Mouse (Mus musculus): ENCODE results near the gene Lztfl1. TPM values are rescaled to one million over a fixed set of nuclear protein-coding genes. Genes with fewer than 3 reads are reported as not detected.

Gene Lztfl1
- total and polyA plus RNA-seq, 3 experiments, result 17.8 to 28.3 (median 25.6) TPM

GRCm38 (mm10) chr9:123688227-123688626 is 29.3 kb downstream of the Lztfl1 start:
- no peak for DNase-seq (ENCODE audit: extremely low read depth)
- dilution Hi-C loops (cut with MboI; ENCODE audit: extremely low pct_ligation_motif_present, extremely low pct_unique_long_range_greater_than_20kb, low sequenced_read_pairs), result no loop called here
- H3K9me3 ChIP-seq (replicated peaks; ENCODE audit: low read length), result no peaks in the 10 kb centered on the region

GRCm38 (mm10) chr9:123686206-123686605 is 31.3 kb downstream of the Lztfl1 start:
- H3K27ac ChIP-seq (ENCODE audit: insufficient read depth, low read depth), result no peak overlapping the region
- H3K4me3 ChIP-seq (replicated peaks in 1 of 3; ENCODE audit: low read depth in 2 of 3, low read length in 2 of 3, poor library complexity in 1 of 3), result no peak overlapping the region
- no peak for DNase-seq (ENCODE audit: extremely low read depth)
- no peak overlapping the region for H3K4me2 ChIP-seq (ENCODE audit: insufficient read depth, low read depth, poor library complexity, severe bottlenecking)
- in situ Hi-C loops (cut with MboI; ENCODE audit: low pct_ligation_motif_present, low pct_unique_long_range_greater_than_20kb, low sequenced_read_pairs) (no loop called here), dilution Hi-C loops (cut with MboI; ENCODE audit: extremely low pct_ligation_motif_present, extremely low pct_unique_long_range_greater_than_20kb, low sequenced_read_pairs) (no loop called here)
- no peaks in the 10 kb centered on the region for H3K9me3 ChIP-seq (replicated peaks; ENCODE audit: low read length)
- TF ChIP-seq MAFK (IDR thresholded peaks at IDR 0.05; ENCODE audit: insufficient replicate concordance, low read length) (no peak), UBTF (IDR thresholded peaks at IDR 0.05; ENCODE audit: low read depth, low read length) (no peak), BHLHE40 (IDR thresholded peaks at IDR 0.05; ENCODE audit: low read depth, low read length) (no peak), TBP (conservative IDR thresholded peaks at IDR 0.05; ENCODE audit: low read depth, low read length) (no peak), PAX5 (IDR thresholded peaks at IDR 0.05; ENCODE audit: low read length) (no peak), CHD1 (IDR thresholded peaks at IDR 0.05; ENCODE audit: low read depth, low read length) (no peak), CHD2 (IDR thresholded peaks at IDR 0.05; ENCODE audit: low read length) (no peak), IRF4 (IDR thresholded peaks at IDR 0.05; ENCODE audit: low read depth, low read length) (no peak), TCF12 (IDR thresholded peaks at IDR 0.05; ENCODE audit: low read depth, low read length) (no peak), MYC (IDR thresholded peaks at IDR 0.05; ENCODE audit: low read depth, low read length) (no peak), POLR2A (IDR thresholded peaks at IDR 0.05; ENCODE audit: low read depth, low read length) (no peak), ZKSCAN1 (IDR thresholded peaks at IDR 0.05; ENCODE audit: borderline replicate concordance, low read depth, low read length) (no peak), SIN3A (IDR thresholded peaks at IDR 0.05; ENCODE audit: low read length) (no peak), SMC3 (IDR thresholded peaks at IDR 0.05; ENCODE audit: low read depth, low read length) (no peak)
- no peak overlapping the region for H3K9ac ChIP-seq (ENCODE audit: insufficient read depth, low read depth)
- no peaks in the 10 kb centered on the region for H3K4me1 ChIP-seq (ENCODE audit: control insufficient read depth in 1 of 2, insufficient read depth in 2 of 2)
- H3K79me2 ChIP-seq (replicated peaks; ENCODE audit: control insufficient read depth, extremely low read depth, insufficient read depth, poor library complexity, severe bottlenecking), result no peaks in the 10 kb centered on the region
- H3K36me3 ChIP-seq (replicated peaks in 1 of 2; ENCODE audit: control insufficient read depth in 1 of 2, insufficient read depth in 1 of 2, low read length in 1 of 2), result no peaks in the 10 kb centered on the region
- H3K27me3 ChIP-seq (replicated peaks), result no peaks in the 10 kb centered on the region

More at GRCm38 (mm10) chr9:123688227-123688626, 29.3 kb downstream of the Lztfl1 start:
- no peak for TF ChIP-seq UBTF (IDR thresholded peaks at IDR 0.05; ENCODE audit: low read depth, low read length)
- Histone ChIP-seq H3K27me3 (replicated peaks) (no peaks in the 10 kb centered on the region), H3K79me2 (replicated peaks; ENCODE audit: control insufficient read depth, extremely low read depth, insufficient read depth, poor library complexity, severe bottlenecking) (no peaks in the 10 kb centered on the region), H3K4me1 (ENCODE audit: control insufficient read depth in 1 of 2, insufficient read depth in 2 of 2) (no peaks in the 10 kb centered on the region), H3K4me3 (replicated peaks in 1 of 3; ENCODE audit: low read depth in 2 of 3, low read length in 2 of 3, poor library complexity in 1 of 3) (no peak overlapping the region), H3K27ac (ENCODE audit: insufficient read depth, low read depth) (no peak overlapping the region), H3K4me2 (ENCODE audit: insufficient read depth, low read depth, poor library complexity, severe bottlenecking) (no peak overlapping the region), H3K9ac (ENCODE audit: insufficient read depth, low read depth) (no peak overlapping the region), H3K36me3 (replicated peaks in 1 of 2; ENCODE audit: control insufficient read depth in 1 of 2, insufficient read depth in 1 of 2, low read length in 1 of 2) (peaks cover 0 to 7% of the 10 kb centered on the region in 2 experiments)
- in situ Hi-C loops (cut with MboI; ENCODE audit: low pct_ligation_motif_present, low pct_unique_long_range_greater_than_20kb, low sequenced_read_pairs), result no loop called here

GRCm38 (mm10) chr9:123683704-123684103 is 33.8 kb downstream of the Lztfl1 start:
- H3K4me1 ChIP-seq (ENCODE audit: control insufficient read depth in 1 of 2, insufficient read depth in 2 of 2), result no peaks in the 10 kb centered on the region
- dilution Hi-C loops (cut with MboI; ENCODE audit: extremely low pct_ligation_motif_present, extremely low pct_unique_long_range_greater_than_20kb, low sequenced_read_pairs) (no loop called here), in situ Hi-C loops (cut with MboI; ENCODE audit: low pct_ligation_motif_present, low pct_unique_long_range_greater_than_20kb, low sequenced_read_pairs) (no loop called here)
- H3K9ac ChIP-seq (ENCODE audit: insufficient read depth, low read depth), result no peak overlapping the region
- H3K27ac ChIP-seq (ENCODE audit: insufficient read depth, low read depth), result no peak overlapping the region
- no peaks in the 10 kb centered on the region for H3K36me3 ChIP-seq (replicated peaks in 1 of 2; ENCODE audit: control insufficient read depth in 1 of 2, insufficient read depth in 1 of 2, low read length in 1 of 2)
- no peaks in the 10 kb centered on the region for H3K79me2 ChIP-seq (replicated peaks; ENCODE audit: control insufficient read depth, extremely low read depth, insufficient read depth, poor library complexity, severe bottlenecking)
- no peaks in the 10 kb centered on the region for H3K9me3 ChIP-seq (replicated peaks; ENCODE audit: low read length)
- TF ChIP-seq ZKSCAN1 (IDR thresholded peaks at IDR 0.05; ENCODE audit: borderline replicate concordance, low read depth, low read length), result no peak
- TF ChIP-seq MAZ (IDR thresholded peaks at IDR 0.05; ENCODE audit: low read depth, low read length), result no peak
- no peak for TF ChIP-seq MEF2A (IDR thresholded peaks at IDR 0.05; ENCODE audit: borderline replicate concordance, low read depth, low read length)
- no peak for TF ChIP-seq IRF4 (IDR thresholded peaks at IDR 0.05; ENCODE audit: low read depth, low read length)
- no peak for TF ChIP-seq HCFC1 (IDR thresholded peaks at IDR 0.05; ENCODE audit: low read depth, low read length)
- TF ChIP-seq CHD2 (IDR thresholded peaks at IDR 0.05; ENCODE audit: low read length), result no peak
- no peak overlapping the region for H3K4me2 ChIP-seq (ENCODE audit: insufficient read depth, low read depth, poor library complexity, severe bottlenecking)
- H3K4me3 ChIP-seq (replicated peaks in 1 of 3; ENCODE audit: low read depth in 2 of 3, low read length in 2 of 3, poor library complexity in 1 of 3), result no peak overlapping the region
- H3K27me3 ChIP-seq (replicated peaks), result no peaks in the 10 kb centered on the region
- no peak for DNase-seq (ENCODE audit: extremely low read depth)
